Mouse (Mus musculus): ENCODE measurements around the gene Osbpl11.

GRCm38 (mm10) chr16:33222482-33222881 lies 37.6 kb downstream of the Osbpl11 start:
- no peak for TF ChIP-seq CTCF (IDR thresholded peaks at IDR 0.05; ENCODE audit: extremely low read depth, insufficient read depth, insufficient read length, insufficient replicate concordance)
- no peak for TF ChIP-seq POLR2A (IDR thresholded peaks at IDR 0.05; ENCODE audit: low read depth, low read length)

Data from spleen, adult 2 months (tissue).